Mouse (Mus musculus) liver, embryonic 14.5 days (tissue): ENCODE measurements at regions not wholly inside any gene's neighbourhood (a gene's known extent, or its start where the extent isn't known, plus 50 kb on each side); places are given as distances from the start of the nearest gene placed in this dataset.

ENCODE experiments used
- CTCF ChIP-seq: IDR thresholded peaks from 2 replicates; pipeline ENCODE4 v1.5.1; 2016; ENCODE audit warnings: antibody characterized with exemption, low read depth, control low read depth
- EP300 ChIP-seq: IDR thresholded peaks from 2 replicates; pipeline ENCODE4 v1.6.1; 2016; ENCODE audit warnings: antibody characterized with exemption, low read depth

DNA sequence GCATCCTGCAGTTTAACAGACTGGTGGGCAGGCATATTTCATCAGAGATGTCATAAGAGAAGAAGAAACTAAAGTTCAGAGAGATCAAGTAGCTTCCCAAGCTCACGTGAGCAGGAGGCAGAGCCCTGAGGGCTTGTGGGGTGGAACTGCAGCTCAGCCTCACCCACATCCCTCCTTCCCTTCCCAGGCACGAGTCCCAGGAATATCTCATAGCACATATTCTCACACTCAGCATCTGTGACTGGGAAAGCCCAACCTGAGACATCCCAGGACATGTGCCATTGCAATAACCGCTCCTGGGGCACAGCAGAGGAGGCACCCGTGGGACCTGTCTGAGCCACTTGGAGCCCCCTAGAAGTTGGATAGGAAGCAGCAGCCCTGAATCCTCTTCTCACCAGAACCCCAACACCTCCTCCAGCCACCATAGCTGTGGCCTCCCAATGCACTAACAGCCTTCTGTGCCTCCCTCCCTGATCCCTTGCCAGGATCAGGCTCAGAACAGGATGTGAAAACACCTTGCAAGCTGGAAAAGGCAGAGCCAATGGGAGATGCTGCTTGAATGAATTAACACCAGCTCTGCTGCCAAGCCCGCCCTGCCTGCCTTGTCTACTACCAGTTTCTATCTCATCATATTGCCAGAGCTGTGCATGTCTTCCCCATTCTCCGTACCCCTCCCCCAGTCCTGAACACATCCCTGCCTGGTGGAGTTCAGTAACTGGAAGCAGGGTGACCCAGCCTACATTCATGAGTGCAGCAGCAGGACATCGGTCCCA is 107.4 kb downstream of the Aipl1 start:
- TF ChIP-seq CTCF, result no peak
- TF ChIP-seq EP300, result no peak
